Mouse (Mus musculus): Measurements from ENCODE around the gene Cdk14. TPM values are rescaled to one million over a fixed set of nuclear protein-coding genes. Genes with fewer than 3 reads are reported as not detected.
"Not testable (repeated sequence)": the region's sequence is repeated elsewhere in the genome, so short reads cannot be mapped to it uniquely, and the experiment has no call there.

Gene Cdk14
- polyA plus RNA-seq, 1 experiment from 2014 or later, result 43.8 TPM

DNA sequence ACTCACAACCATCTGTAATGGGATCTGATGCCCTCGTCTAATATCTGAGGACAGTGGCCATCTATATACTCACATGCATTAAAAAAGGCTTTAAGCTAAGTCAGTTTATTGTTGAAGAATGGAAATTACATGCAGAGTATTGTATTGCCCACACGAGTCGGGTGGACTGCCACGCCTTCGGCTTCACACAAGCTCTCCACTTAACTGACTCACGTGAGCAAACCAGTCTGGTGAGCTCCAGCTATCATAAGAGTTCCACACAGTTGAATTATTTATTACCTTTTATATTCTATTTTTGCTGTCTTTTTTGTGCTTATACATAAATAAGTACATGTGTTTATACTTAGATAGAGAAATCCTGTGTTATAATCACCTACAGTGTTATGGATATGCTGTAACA is 495.2 kb downstream of the Cdk14 start:
- no peak overlapping the region for H3K27ac ChIP-seq
- WGBS, result 81% methylated on average over 6 of the region's 6 CpGs
- no peak overlapping the region for H3K9ac ChIP-seq
- no peak overlapping the region for H3K4me2 ChIP-seq (replicated peaks)
- no peaks in the 10 kb centered on the region for H3K36me3 ChIP-seq
- ATAC-seq (ENCODE audit: low FRiP score), result no peak
- H3K27me3 ChIP-seq, result no peaks in the 10 kb centered on the region
- H3K9me3 ChIP-seq (replicated peaks), result no peaks in the 10 kb centered on the region
- peaks cover 6% of the 10 kb centered on the region for H3K4me1 ChIP-seq
- no peak overlapping the region for H3K4me3 ChIP-seq

DNA sequence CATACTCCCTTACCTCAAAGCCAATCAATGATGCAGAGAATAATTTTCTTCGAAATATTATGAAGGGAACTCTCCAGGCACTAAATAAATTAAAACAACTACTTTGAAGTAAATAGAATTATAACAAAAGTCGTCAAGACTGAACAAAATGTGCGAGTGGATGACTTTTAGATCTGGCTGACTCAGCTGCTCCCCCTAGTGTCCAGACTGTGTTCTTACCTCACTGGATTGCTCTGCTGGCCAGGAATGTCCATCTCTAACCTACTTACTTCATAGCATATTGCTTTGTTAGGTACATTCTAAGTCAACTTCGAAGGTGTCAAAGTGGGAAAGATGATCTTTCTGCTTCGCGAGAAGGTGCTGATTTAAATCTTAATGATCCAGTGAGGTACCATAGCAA is 501.7 kb downstream of the Cdk14 start:
- Histone ChIP-seq H3K4me2 (replicated peaks) (no peak overlapping the region), H3K4me1 (no peaks in the 10 kb centered on the region), H3K36me3 (no peaks in the 10 kb centered on the region), H3K27me3 (no peaks in the 10 kb centered on the region), H3K27ac (no peak overlapping the region), H3K9ac (no peak overlapping the region), H3K9me3 (replicated peaks) (no peaks in the 10 kb centered on the region), H3K4me3 (no peak overlapping the region)
- WGBS, result 11% methylated on average over 6 of the region's 6 CpGs
- ATAC-seq (ENCODE audit: low FRiP score), result no peak

DNA sequence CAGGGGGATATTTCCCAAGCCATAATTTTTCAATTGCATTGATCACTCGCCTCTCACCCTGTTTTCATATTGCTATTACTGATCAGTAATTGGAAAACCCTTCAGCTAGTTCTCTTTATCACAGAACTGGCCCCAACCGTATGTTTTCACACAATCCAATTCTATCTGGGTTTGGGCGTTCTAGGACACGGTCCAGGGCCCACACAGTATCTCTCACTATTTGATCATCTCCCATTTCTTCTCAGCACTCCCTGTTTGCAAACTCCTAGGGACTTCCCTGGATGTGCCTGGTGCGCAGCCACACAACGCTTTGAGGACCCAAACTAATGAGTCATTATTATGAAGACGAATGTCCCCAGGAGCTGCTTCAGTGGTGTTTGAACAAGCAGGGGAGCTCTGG is 502.4 kb downstream of the Cdk14 start:
- no peaks in the 10 kb centered on the region for H3K4me1 ChIP-seq
- no peak overlapping the region for H3K4me2 ChIP-seq (replicated peaks)
- H3K27me3 ChIP-seq, result no peaks in the 10 kb centered on the region
- 79% methylated on average over 7 of the region's 7 CpGs for WGBS
- ATAC-seq (ENCODE audit: low FRiP score), result no peak
- H3K4me3 ChIP-seq, result no peak overlapping the region
- no peaks in the 10 kb centered on the region for H3K9me3 ChIP-seq (replicated peaks)
- no peak overlapping the region for H3K9ac ChIP-seq
- no peak overlapping the region for H3K27ac ChIP-seq
- no peaks in the 10 kb centered on the region for H3K36me3 ChIP-seq

DNA sequence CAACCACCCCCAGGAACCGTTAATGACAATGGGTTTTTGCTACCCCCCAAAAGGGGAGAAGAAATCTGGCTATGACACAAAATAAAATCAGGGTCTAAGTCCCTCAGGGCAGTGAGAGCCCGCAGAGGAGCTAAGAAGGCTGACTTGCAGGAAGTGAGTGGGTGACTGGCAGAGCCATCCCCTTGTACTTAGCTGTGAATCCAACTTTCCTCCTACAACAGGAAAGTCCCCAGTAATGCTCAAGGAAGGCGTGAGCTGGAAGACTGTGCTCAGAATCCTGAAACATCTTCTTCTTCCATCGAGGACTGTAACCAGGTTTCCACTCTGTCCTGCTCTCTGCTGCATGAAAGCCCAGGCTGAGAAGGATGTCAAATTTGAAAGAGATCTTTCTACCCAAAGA is 502.8 kb downstream of the Cdk14 start:
- WGBS, result 81% methylated on average over 4 of the region's 4 CpGs
- ATAC-seq (ENCODE audit: low FRiP score), result no peak
- H3K4me2 ChIP-seq (replicated peaks), result no peak overlapping the region
- no peaks in the 10 kb centered on the region for H3K4me1 ChIP-seq
- no peaks in the 10 kb centered on the region for H3K27me3 ChIP-seq
- no peaks in the 10 kb centered on the region for H3K36me3 ChIP-seq
- no peak overlapping the region for H3K9ac ChIP-seq
- H3K27ac ChIP-seq, result no peak overlapping the region
- H3K9me3 ChIP-seq (replicated peaks), result no peaks in the 10 kb centered on the region
- no peak overlapping the region for H3K4me3 ChIP-seq

DNA sequence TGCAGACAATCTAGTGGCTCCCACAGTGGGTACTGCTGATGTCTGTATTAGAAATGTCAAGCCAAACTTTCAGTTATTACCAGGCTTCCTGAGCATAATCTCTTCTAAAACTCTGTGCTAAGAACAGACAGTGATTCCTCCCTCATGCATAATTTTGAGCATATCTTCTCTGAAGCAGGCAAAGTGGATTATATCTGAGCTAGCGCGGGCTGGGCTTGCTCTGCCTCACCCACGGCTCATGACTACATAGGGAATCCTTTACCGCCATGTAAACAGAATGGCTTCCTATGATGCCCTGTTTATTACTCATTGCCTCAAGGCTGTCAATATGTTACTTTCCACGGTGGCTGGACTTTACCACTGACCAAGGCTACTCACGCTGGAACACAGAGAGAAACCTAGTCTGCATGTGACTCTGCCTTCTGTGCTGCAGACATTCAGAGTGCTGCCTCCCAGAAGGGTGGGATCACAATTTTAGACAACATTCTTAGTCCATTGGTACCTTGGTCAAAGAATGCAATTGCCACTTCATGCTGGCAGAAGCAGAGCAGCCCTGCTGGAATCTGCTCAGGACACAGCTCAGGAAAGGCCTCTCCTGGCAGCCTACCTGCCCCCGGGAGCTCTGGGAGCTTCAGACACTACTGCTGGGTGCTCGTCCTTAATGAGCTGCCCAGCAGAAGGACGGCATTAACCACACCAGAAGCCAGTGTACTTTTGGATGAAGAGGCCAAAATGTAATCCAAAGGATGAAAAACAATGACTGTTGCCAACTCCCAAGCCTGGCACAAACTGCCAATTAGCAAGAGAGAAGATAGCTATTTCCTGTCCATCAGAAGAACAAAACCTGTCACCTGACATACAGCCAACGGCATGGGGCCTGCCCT is 503.5 kb downstream of the Cdk14 start:
- H3K9me3 ChIP-seq (replicated peaks), result no peaks in the 10 kb centered on the region
- no peak overlapping the region for H3K9ac ChIP-seq
- no peak overlapping the region for H3K4me2 ChIP-seq (replicated peaks)
- no peak overlapping the region for H3K4me3 ChIP-seq
- no peak overlapping the region for H3K27ac ChIP-seq
- peaks cover 2% of the 10 kb centered on the region; the same call in 1 of the 2 replicates for H3K4me1 ChIP-seq
- WGBS, result 87% methylated on average over 10 of the region's 10 CpGs
- no peaks in the 10 kb centered on the region for H3K27me3 ChIP-seq
- ATAC-seq (ENCODE audit: low FRiP score), result no peak
- H3K36me3 ChIP-seq, result no peaks in the 10 kb centered on the region

DNA sequence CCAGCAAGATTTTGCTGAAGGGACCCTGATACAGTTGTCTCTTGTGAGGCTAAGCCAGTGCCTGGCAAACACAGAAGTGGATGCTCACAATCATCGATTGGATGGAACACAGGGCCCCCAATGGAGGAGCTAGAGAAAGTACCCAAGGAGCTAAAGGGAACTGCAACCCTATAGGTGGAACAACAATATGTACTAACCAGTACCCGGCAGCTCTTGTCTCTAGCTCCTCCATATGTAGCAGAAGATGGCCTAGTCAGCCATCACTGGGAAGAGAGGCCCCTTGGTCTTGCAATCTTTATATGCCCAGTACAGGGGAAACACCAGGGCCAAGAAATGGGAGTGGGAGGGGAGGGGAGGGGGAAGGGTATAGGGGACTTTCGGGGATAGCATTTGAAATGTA is 515.2 kb downstream of the Cdk14 start:
- not testable (repeated sequence) for H3K36me3 ChIP-seq; H3K4me3 ChIP-seq; H3K27ac ChIP-seq; H3K9me3 ChIP-seq (replicated peaks); H3K4me1 ChIP-seq; H3K27me3 ChIP-seq; ATAC-seq (ENCODE audit: low FRiP score); H3K9ac ChIP-seq; H3K4me2 ChIP-seq (replicated peaks)
- WGBS, result 88% methylated on average over 3 of the region's 3 CpGs

DNA sequence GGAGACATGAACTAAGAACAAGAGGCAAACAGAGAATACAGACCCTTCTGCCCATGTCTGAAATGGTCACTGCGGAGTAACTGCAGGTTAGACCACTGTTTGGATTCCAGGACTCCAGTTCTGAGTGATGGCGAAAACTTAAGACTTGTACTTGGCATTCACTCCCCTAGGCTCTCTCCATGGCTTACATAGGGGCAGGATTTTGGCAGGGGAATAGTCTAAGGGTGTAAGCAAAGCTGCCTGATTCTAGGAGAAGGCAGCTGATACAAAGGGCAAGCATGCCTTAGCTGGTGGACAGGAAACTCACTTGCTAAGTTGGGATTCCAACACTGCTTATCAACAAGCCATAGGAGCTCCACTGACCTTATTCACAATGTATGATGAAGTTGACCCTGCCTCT is 521.9 kb downstream of the Cdk14 start:
- H3K36me3 ChIP-seq, result no peaks in the 10 kb centered on the region
- ATAC-seq (ENCODE audit: low FRiP score), result no peak
- H3K4me1 ChIP-seq, result no peaks in the 10 kb centered on the region; the same call in 1 of the 2 replicates
- no peaks in the 10 kb centered on the region; the same call in 1 of the 2 replicates for H3K9me3 ChIP-seq (replicated peaks)
- H3K27me3 ChIP-seq, result no peaks in the 10 kb centered on the region
- H3K4me2 ChIP-seq (replicated peaks), result no peak overlapping the region
- H3K27ac ChIP-seq, result no peak overlapping the region
- no peak overlapping the region for H3K4me3 ChIP-seq
- WGBS, result 97% methylated on average over 2 of the region's 2 CpGs
- H3K9ac ChIP-seq, result no peak overlapping the region

DNA sequence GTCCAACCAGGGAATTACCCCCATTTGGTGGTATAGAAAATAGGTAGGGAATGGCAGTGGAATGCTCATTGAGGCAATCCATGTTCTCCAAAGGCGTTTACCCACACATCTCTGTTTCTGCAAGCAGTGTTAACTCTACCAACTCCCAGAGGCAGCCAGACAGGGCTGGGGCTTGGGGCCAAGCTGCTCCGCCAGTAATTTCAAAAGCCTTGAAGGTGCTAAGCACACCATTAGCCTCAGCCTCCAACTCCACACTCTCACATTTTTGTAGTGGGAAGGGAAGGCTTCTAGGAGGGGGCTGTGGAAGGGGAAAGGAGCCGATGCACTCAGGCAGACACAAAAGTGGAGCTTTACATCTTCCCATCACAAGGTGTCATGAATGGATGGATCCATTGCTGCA is 525.1 kb downstream of the Cdk14 start:
- no peaks in the 10 kb centered on the region for H3K36me3 ChIP-seq
- no peak for ATAC-seq (ENCODE audit: low FRiP score)
- WGBS, result 59% methylated on average over 3 of the region's 3 CpGs
- H3K9ac ChIP-seq, result no peak overlapping the region
- H3K4me2 ChIP-seq (replicated peaks), result no peak overlapping the region
- no peaks in the 10 kb centered on the region; the same call in 1 of the 2 replicates for H3K9me3 ChIP-seq (replicated peaks)
- no peak overlapping the region for H3K27ac ChIP-seq
- no peaks in the 10 kb centered on the region for H3K27me3 ChIP-seq
- H3K4me3 ChIP-seq, result no peak overlapping the region
- H3K4me1 ChIP-seq, result peaks cover 2% of the 10 kb centered on the region; the same call in 1 of the 2 replicates

DNA sequence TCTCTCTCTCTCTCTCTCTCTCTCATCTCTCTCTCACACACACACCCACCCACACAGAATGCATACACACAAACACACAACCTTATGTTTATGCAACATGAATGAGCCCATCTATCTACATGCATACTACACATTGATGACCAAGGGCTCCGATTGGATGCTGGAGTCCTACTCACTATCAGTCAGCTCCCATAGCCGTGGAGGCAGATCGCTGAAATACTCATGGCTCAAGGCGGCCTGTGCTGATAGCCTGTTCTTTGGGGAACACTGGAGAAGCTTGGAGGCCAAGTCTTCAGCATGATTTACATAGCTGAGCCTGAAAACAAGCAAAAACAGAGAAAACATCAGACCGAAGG is 526.3 kb downstream of the Cdk14 start:
- Histone ChIP-seq H3K4me2 (replicated peaks) (no peak overlapping the region), H3K4me1 (peaks cover 2% of the 10 kb centered on the region; the same call in 1 of the 2 replicates), H3K27me3 (no peaks in the 10 kb centered on the region), H3K36me3 (no peaks in the 10 kb centered on the region), H3K9ac (no peak overlapping the region), H3K4me3 (no peak overlapping the region), H3K9me3 (replicated peaks) (no peaks in the 10 kb centered on the region; the same call in 1 of the 2 replicates), H3K27ac (peak overlapping the region; percentile 17; the same call in 1 of the 2 replicates)
- 93% methylated on average over 5 of the region's 5 CpGs for WGBS
- ATAC-seq (ENCODE audit: low FRiP score), result no peak

DNA sequence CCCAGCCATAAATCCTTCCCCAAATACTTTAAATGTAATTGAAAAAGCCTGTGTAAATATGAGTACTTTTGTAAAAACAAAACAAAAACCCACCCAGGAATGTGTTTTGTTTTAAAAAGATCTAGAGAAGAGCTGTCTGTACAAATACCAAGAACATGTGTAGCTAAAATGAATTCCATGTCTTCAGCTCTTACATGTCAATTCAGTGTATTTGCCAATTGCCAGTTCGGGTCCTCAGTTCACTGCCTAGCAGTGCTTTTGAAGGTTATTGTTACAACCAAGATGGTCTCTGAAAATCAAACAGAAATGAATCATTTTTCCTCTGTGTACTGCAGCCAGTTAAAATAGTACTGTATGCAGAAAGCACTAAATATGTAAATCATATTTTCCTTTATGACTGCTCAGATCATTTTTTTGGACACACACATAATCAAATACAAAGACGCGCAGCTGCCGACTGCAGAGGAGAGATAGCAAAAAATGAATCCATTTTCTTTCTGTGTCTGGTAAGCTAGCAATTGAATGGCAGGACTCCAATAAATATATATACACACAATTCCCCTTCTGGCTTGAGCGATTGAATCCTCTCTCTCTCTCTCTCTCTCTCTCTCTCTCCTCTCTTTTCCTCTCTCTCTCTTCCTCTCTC is 526.8 kb downstream of the Cdk14 start:
- Histone ChIP-seq H3K27ac (peak overlapping the region; percentile 17; the same call in 1 of the 2 replicates), H3K9ac (no peak overlapping the region), H3K4me2 (replicated peaks) (no peak overlapping the region), H3K27me3 (no peaks in the 10 kb centered on the region), H3K36me3 (no peaks in the 10 kb centered on the region), H3K9me3 (replicated peaks) (no peaks in the 10 kb centered on the region; the same call in 1 of the 2 replicates), H3K4me3 (no peak overlapping the region), H3K4me1 (peaks cover 2% of the 10 kb centered on the region; the same call in 1 of the 2 replicates)
- ATAC-seq (ENCODE audit: low FRiP score), result no peak
- 72% methylated on average over 5 of the region's 5 CpGs for WGBS

DNA sequence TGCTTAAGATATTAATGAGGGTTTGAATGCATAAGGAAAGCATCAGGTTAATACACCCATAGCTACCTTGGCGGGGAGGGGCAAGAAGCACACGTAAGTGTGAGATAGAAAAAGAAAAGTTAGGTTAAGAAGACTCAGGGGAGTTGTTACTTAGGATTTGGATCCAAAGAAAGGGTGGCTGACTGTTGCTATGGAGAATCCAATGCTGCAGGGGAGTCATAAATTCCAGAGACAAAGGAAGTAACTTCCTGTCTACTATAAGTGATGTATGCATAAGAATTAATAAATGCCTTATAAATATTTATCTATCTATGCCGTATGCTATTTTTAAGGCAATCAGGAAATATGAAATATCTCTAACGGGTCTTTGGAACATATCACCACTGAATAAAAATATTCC is 527.4 kb downstream of the Cdk14 start:
- peaks cover 2% of the 10 kb centered on the region; the same call in 1 of the 2 replicates for H3K4me1 ChIP-seq
- H3K4me3 ChIP-seq, result no peak overlapping the region
- H3K9me3 ChIP-seq (replicated peaks), result no peaks in the 10 kb centered on the region; the same call in 1 of the 2 replicates
- H3K27ac ChIP-seq, result no peak overlapping the region
- H3K9ac ChIP-seq, result no peak overlapping the region
- H3K36me3 ChIP-seq, result no peaks in the 10 kb centered on the region
- no peaks in the 10 kb centered on the region for H3K27me3 ChIP-seq
- H3K4me2 ChIP-seq (replicated peaks), result no peak overlapping the region
- ATAC-seq (ENCODE audit: low FRiP score), result no peak
- 62% methylated on average over 4 of the region's 4 CpGs for WGBS

DNA sequence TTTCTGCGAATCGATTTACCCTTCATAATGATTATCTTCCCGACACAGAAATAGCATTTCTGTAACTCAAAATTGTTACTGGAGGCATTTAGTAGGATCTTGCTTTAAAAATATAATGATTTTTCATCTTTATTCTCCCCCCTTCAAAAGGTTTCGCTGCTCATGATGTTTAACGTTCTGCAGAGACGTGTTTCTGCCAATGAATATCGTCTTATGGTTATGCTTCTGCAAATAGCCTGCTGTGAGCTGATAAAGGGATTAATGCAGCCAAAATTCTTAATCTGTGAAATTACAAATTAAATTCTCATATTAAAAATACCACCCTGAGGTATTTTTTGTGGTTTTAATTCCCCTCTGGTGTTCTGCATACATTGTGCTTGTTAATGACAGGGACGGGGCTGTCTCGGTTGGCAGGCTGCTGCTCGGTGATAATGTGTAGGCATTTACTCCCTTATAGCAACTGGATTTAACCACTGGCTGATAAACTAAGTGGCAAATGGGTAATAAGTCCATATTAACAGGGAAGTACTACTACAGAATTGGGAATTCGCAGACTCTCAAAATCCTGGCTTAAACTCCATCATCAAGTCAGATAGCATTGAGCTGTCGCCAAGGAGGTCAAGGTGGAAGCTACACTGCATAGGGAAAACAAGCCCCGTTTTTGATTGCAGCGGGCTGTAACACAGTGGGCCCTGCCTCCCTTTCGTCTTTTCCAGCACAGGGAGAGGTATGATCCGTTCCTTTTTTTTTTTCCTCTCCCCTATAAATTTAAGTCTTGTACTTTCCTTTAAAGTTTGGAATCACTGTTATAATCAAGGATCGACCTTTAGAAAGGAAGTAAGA is 528.0 kb downstream of the Cdk14 start:
- no peaks in the 10 kb centered on the region for H3K36me3 ChIP-seq
- H3K4me3 ChIP-seq, result no peak overlapping the region
- no peaks in the 10 kb centered on the region; the same call in 1 of the 2 replicates for H3K9me3 ChIP-seq (replicated peaks)
- no peak overlapping the region for H3K27ac ChIP-seq
- peaks cover 2% of the 10 kb centered on the region; the same call in 1 of the 2 replicates for H3K4me1 ChIP-seq
- ATAC-seq (ENCODE audit: low FRiP score), result no peak
- no peaks in the 10 kb centered on the region for H3K27me3 ChIP-seq
- WGBS, result 75% methylated on average over 17 of the region's 17 CpGs
- no peak overlapping the region for H3K4me2 ChIP-seq (replicated peaks)
- no peak overlapping the region for H3K9ac ChIP-seq
